Mouse (Mus musculus) monocyte, adult 2 months (primary cell): ENCODE data around the gene Stoml1.

Experiments used
- DNase-seq, 2 experiments: peaks; one replicate each; pipeline ENCODE4 v3.0.0; 2022; ENCODE audit warnings: low spot score in 2 of 2, low read depth in 1 of 2

Gene Stoml1

DNA sequence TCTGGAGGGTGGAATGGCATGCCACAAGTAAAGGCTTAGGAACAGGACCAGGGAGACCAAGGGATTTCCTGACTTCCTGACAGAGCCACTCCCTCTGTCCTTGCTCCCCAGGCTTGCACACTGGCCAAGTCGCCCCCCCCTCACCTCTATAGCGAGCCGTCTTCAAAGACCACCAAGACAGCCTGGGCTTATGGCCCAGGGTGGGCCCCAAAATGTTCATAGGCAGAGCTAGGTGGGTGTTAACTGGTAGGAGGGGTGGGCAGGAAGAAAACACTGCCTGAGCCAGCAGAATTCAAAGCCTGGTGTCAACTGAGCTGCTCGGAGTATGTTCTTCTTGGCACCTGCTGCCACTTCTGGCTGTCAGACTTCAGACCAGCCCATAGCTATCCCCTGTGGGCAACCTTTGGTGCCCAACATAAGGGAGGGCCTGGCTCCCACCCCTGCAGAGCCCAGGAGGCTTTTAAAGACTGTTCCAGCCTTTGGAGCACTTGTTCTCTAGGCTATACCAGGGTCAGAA, 45.1 kb downstream of the Stoml1 start:
- DNase-seq: no peak

DNA sequence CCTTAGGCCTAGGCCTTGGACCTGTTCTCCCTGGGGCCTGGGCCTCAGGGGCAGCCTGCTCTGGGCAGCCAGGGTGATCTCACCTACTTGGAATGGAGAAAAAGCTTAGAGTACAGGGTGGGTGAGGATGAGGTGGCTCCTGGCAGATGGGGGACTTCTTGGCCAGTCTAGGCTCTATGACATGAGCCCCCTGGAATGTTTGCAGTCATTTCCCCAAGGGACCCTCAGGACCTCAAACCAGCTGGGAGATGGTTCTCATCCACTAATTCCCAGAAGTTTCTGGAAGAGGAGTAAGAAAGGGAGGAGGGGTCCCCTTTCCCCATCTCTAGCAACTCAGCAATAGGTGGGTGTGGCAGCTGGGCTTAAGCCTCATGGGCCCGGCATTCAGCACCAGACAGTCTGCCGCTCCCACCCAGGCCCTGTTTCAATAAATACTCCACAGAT, 46.4 kb downstream of the Stoml1 start:
- DNase-seq: no peak

GRCm38 (mm10) chr9:58303115-58303514, 50.2 kb downstream of the Stoml1 start:
- no peak for DNase-seq

- no peak for DNase-seq
These were observed 50.8 kb downstream of the Stoml1 start for GRCm38 (mm10) chr9:58303599-58304271.

- DNase-seq: no peak
These were observed 52.7 kb downstream of the Stoml1 start for GRCm38 (mm10) chr9:58305686-58306085.

DNA sequence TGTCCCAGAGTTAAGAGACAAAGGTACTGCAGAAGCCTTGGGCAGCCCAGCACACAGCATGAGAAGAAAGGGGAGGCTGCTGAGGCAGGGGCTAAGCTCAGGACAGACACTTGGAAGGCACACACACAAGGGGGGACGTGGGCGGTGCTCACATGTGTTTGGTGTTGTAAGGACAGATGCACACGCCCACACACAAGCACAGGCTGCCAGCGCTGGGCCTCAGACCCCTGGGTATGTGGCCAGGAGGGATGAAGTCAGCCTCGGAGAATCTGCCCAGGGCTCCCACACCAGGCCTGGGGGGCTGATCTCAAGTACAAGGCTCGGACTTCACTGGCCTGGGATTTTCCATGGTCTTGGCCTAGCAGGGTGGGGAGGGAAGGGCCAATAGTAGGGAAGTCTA, 55.4 kb downstream of the Stoml1 start:
- DNase-seq: no peak

DNA sequence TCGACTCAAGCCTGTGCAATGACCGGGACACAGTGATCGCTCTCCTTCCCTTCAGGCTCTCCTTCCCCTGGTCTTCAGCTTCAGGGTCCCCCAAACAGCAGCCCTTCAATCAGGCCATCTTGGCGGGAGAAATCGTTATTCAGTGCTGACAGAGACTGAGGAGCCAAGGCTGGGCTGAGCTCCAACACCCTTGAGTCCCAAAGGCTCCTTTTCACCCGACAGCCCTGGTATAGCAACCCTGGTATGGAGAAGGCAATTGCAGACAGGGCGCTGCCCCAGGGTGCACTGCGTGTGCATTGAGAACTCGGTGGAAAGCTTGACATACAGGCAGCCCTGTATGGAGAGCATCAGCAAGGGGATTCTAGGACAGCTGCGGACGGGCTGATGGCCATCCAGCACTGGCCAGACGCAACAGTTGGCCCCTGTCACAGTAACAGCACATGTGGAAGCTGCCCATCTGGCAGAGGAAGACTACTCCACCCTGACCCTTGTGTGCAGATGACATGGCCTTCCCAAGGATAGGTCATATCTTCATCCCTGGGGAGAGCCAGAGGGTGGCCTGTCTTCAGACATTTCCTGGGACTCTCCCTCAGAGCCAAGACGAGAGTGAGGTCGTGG, 57.2 kb downstream of the Stoml1 start:
- DNase-seq: no peak

DNA sequence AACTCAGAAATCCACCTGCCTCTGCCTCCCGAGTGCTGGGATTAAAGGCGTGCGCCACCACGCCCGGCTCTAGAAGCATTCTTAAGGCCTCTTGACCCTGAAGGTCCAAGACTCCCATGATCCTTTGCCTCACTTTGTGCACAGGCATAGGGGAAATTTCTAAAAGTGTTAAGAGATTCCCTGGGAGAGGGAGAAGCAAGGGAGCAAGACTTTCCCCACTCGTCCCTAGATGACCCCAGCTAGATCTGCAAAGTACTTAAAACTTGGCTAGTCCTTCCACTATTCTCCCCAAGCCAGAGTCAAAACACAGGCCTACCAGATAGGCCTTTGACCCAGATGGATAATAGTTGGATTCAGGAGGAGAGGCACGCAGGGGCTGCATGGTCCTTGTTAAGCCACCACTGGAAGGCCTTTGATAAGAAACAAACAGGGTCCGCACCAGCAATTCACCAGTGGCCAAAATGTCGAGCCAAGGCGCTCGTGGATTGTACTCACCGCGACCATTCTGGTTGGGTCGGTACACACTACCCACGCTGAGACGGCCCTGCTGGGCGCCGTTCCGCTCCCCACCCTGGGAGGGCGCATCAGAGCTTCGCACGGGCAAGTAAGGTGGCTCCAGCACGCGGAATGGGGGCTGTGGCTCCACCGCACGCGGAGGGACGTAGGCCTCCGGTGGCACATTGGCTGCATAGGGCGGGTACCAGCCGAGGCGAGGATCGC, 58.4 kb downstream of the Stoml1 start:
- no peak for DNase-seq
